Mouse (Mus musculus) liver, postnatal 0 days (tissue): Measurements from ENCODE around the gene Rnf128.

Source experiments
- CTCF ChIP-seq: sonication (generic); IDR thresholded peaks from 2 replicates; pipeline ENCODE4 v1.5.1; 2016; ENCODE audit warnings: antibody characterized with exemption, low read depth
- EP300 ChIP-seq: IDR thresholded peaks from 2 replicates; pipeline ENCODE4 v1.6.1; 2016; ENCODE audit warnings: antibody characterized with exemption, low read depth, mild to moderate bottlenecking

GRCm38 (mm10) chrX:139614761-139615160, 51.6 kb downstream of the Rnf128 start:
- no peak for TF ChIP-seq CTCF
- TF ChIP-seq EP300 = no peak
